Mouse (Mus musculus): ENCODE measurements at regions not wholly inside any gene's neighbourhood (a gene's known extent, or its start where the extent isn't known, plus 50 kb on each side); places are given as distances from the start of the nearest gene placed in this dataset.

DNA sequence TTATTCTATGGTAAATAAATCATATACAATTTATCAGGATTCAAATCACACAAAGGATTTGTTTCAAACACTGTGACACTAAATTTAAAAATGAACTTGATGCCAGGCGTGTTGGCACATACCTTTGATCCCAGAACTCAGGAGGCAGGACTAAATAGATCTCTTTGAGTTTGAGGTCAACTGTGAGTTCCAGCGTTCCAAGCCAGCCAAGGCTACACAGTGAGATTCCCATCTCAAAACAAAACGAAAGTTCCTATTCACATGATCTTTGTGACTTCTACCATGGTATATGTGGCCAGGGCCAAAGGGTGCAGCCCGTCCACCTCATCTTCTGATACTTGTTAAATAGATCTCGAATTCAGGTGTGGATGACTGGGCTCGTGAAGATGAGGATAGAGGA, 216.9 kb upstream of the Dio3 start:
- no peaks in the 10 kb centered on the region for H3K27me3 ChIP-seq (replicated peaks)
- no peaks in the 10 kb centered on the region for H3K79me2 ChIP-seq (replicated peaks; ENCODE audit: control insufficient read depth, extremely low read depth, insufficient read depth, poor library complexity, severe bottlenecking)
- H3K4me1 ChIP-seq (ENCODE audit: control insufficient read depth in 1 of 2, insufficient read depth in 2 of 2): no peaks in the 10 kb centered on the region
- peaks cover 82% of the 10 kb centered on the region for H3K9me3 ChIP-seq (replicated peaks; ENCODE audit: low read length)
- in situ Hi-C loops (cut with MboI; ENCODE audit: low pct_ligation_motif_present, low pct_unique_long_range_greater_than_20kb, low sequenced_read_pairs): no loop called here
- DNase-seq (ENCODE audit: extremely low read depth): no peak
- H3K4me3 ChIP-seq (replicated peaks in 1 of 3; ENCODE audit: low read depth in 2 of 3, low read length in 2 of 3, poor library complexity in 1 of 3): no peak overlapping the region
- no peak overlapping the region for H3K4me2 ChIP-seq (ENCODE audit: insufficient read depth, low read depth, poor library complexity, severe bottlenecking)
- dilution Hi-C loops (cut with MboI; ENCODE audit: extremely low pct_ligation_motif_present, extremely low pct_unique_long_range_greater_than_20kb, low sequenced_read_pairs): no loop called here
- H3K36me3 ChIP-seq (replicated peaks in 1 of 2; ENCODE audit: control insufficient read depth in 1 of 2, insufficient read depth in 1 of 2, low read length in 1 of 2): no peaks in the 10 kb centered on the region
- no peak for TF ChIP-seq ZC3H11A (IDR thresholded peaks at IDR 0.05; ENCODE audit: low read depth, low read length)
- TF ChIP-seq MAZ (IDR thresholded peaks at IDR 0.05; ENCODE audit: low read depth, low read length): no peak
- no peak for TF ChIP-seq PAX5 (IDR thresholded peaks at IDR 0.05; ENCODE audit: low read length)
- no peak for TF ChIP-seq BHLHE40 (IDR thresholded peaks at IDR 0.05; ENCODE audit: low read depth, low read length)
- H3K27ac ChIP-seq (ENCODE audit: insufficient read depth, low read depth): no peak overlapping the region
- H3K9ac ChIP-seq (ENCODE audit: insufficient read depth, low read depth): no peak overlapping the region

DNA sequence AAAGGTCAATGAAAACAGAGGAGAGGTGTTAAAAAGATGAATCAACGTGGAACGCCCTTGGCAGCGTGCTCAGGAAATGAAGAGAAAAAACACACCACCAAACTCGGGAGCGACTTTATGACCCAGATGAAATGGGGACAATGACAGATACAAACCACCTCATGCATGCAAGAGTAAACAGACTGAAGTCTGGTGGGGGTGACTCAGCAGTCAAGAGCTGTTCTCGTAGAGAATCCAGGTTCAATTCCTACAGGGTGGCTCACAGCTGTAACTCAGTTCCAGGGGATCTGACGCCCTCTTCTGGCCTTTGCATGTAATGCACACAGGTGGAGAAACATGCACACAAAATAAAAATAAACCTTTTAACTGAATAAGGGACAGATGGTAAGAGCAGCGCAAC, 215.9 kb upstream of the Dio3 start:
- TF ChIP-seq POLR2AphosphoS2 (IDR thresholded peaks at IDR 0.05; ENCODE audit: low read depth, low read length) (no peak), MEF2A (IDR thresholded peaks at IDR 0.05; ENCODE audit: borderline replicate concordance, low read depth, low read length) (no peak), CHD2 (IDR thresholded peaks at IDR 0.05; ENCODE audit: low read length) (no peak), NELFE (IDR thresholded peaks at IDR 0.05; ENCODE audit: low read depth, low read length) (no peak), CTCF (conservative IDR thresholded peaks at IDR 0.05 in 1 of 2, IDR thresholded peaks at IDR 0.05 in 1 of 2; ENCODE audit: low read depth in 2 of 2, low read length in 2 of 2) (no peak), PAX5 (IDR thresholded peaks at IDR 0.05; ENCODE audit: low read length) (no peak), MAZ (IDR thresholded peaks at IDR 0.05; ENCODE audit: low read depth, low read length) (no peak), JUND (conservative IDR thresholded peaks at IDR 0.05; ENCODE audit: low read depth, low read length) (no peak), ZNF384 (IDR thresholded peaks at IDR 0.05; ENCODE audit: low read depth, low read length) (no peak)
- Histone ChIP-seq H3K27ac (ENCODE audit: insufficient read depth, low read depth) (no peak overlapping the region), H3K9me3 (replicated peaks; ENCODE audit: low read length) (peaks cover 80% of the 10 kb centered on the region), H3K4me1 (ENCODE audit: control insufficient read depth in 1 of 2, insufficient read depth in 2 of 2) (no peaks in the 10 kb centered on the region), H3K4me2 (ENCODE audit: insufficient read depth, low read depth, poor library complexity, severe bottlenecking) (no peak overlapping the region), H3K27me3 (replicated peaks) (no peaks in the 10 kb centered on the region), H3K9ac (ENCODE audit: insufficient read depth, low read depth) (no peak overlapping the region), H3K4me3 (replicated peaks in 1 of 3; ENCODE audit: low read depth in 2 of 3, low read length in 2 of 3, poor library complexity in 1 of 3) (no peak overlapping the region), H3K36me3 (replicated peaks in 1 of 2; ENCODE audit: control insufficient read depth in 1 of 2, insufficient read depth in 1 of 2, low read length in 1 of 2) (no peaks in the 10 kb centered on the region), H3K79me2 (replicated peaks; ENCODE audit: control insufficient read depth, extremely low read depth, insufficient read depth, poor library complexity, severe bottlenecking) (no peaks in the 10 kb centered on the region)
- in situ Hi-C loops (cut with MboI; ENCODE audit: low pct_ligation_motif_present, low pct_unique_long_range_greater_than_20kb, low sequenced_read_pairs) (no loop called here), dilution Hi-C loops (cut with MboI; ENCODE audit: extremely low pct_ligation_motif_present, extremely low pct_unique_long_range_greater_than_20kb, low sequenced_read_pairs) (no loop called here)
- no peak for DNase-seq (ENCODE audit: extremely low read depth)

GRCm38 (mm10) chr12:110066361-110066885, 212.4 kb upstream of the Dio3 start:
- DNase-seq (ENCODE audit: extremely low read depth): no peak
- Histone ChIP-seq H3K36me3 (replicated peaks in 1 of 2; ENCODE audit: control insufficient read depth in 1 of 2, insufficient read depth in 1 of 2, low read length in 1 of 2) (no peaks in the 10 kb centered on the region), H3K27ac (ENCODE audit: insufficient read depth, low read depth) (no peak overlapping the region), H3K79me2 (replicated peaks; ENCODE audit: control insufficient read depth, extremely low read depth, insufficient read depth, poor library complexity, severe bottlenecking) (no peaks in the 10 kb centered on the region), H3K4me3 (replicated peaks in 1 of 3; ENCODE audit: low read depth in 2 of 3, low read length in 2 of 3, poor library complexity in 1 of 3) (no peak overlapping the region), H3K27me3 (replicated peaks) (no peaks in the 10 kb centered on the region), H3K9ac (ENCODE audit: insufficient read depth, low read depth) (no peak overlapping the region), H3K4me2 (ENCODE audit: insufficient read depth, low read depth, poor library complexity, severe bottlenecking) (no peak overlapping the region), H3K4me1 (ENCODE audit: control insufficient read depth in 1 of 2, insufficient read depth in 2 of 2) (no peaks in the 10 kb centered on the region), H3K9me3 (replicated peaks; ENCODE audit: low read length) (peaks cover 75% of the 10 kb centered on the region)
- in situ Hi-C loops (cut with MboI; ENCODE audit: low pct_ligation_motif_present, low pct_unique_long_range_greater_than_20kb, low sequenced_read_pairs): no loop called here
- TF ChIP-seq PAX5 (IDR thresholded peaks at IDR 0.05; ENCODE audit: low read length) (no peak), E2F4 (IDR thresholded peaks at IDR 0.05; ENCODE audit: insufficient replicate concordance, low read depth, low read length) (no peak), CHD2 (IDR thresholded peaks at IDR 0.05; ENCODE audit: low read length) (no peak), GABPA (IDR thresholded peaks at IDR 0.05; ENCODE audit: insufficient replicate concordance, low read depth, low read length) (no peak), BHLHE40 (IDR thresholded peaks at IDR 0.05; ENCODE audit: low read depth, low read length) (no peak), TCF12 (IDR thresholded peaks at IDR 0.05; ENCODE audit: low read depth, low read length) (no peak), POLR2A (IDR thresholded peaks at IDR 0.05; ENCODE audit: low read depth, low read length) (no peak)
- dilution Hi-C loops (cut with MboI; ENCODE audit: extremely low pct_ligation_motif_present, extremely low pct_unique_long_range_greater_than_20kb, low sequenced_read_pairs): no loop called here

Data from CH12.LX (cell line).